Mouse (Mus musculus) intestine, embryonic 14.5 days (tissue): ENCODE data around the gene Fam107b. TPM values are rescaled to one million over a fixed set of nuclear protein-coding genes. Genes with fewer than 3 reads are reported as not detected.
A peak's percentile ranks its signal among the peaks of the same experiment; 100 is the strongest.
"Not testable (repeated sequence)": the region's sequence is repeated elsewhere in the genome, so short reads cannot be mapped to it uniquely, and the experiment has no call there.

ENCODE experiments used
- ATAC-seq: fragments of 200-750 bp; cut with Nextera tagmentation; replicated peaks from 2 replicates; pipeline ENCODE4 v1.8.0; 2017; ENCODE audit warnings: low read depth, moderate number of reproducible peaks, moderate TSS enrichment, moderate library complexity; ENCODE audit not compliant: low FRiP score, low TSS enrichment
- DNase-seq: peaks from one replicate; pipeline ENCODE4 v3.0.0-alpha.2; 2018; ENCODE audit warnings: low spot score
- H3K27ac ChIP-seq: fragments of 300-500 bp; sonication (generic); 2 replicates; pipeline ENCODE4 v1.5.1; 2014; ENCODE audit warnings: low read depth, mild to moderate bottlenecking, control low read depth
- H3K27me3 ChIP-seq: fragments of 300-500 bp; sonication (generic); replicated peaks from 2 replicates; pipeline ENCODE4 v1.6.1; 2014; ENCODE audit warnings: low read length, control low read depth; ENCODE audit not compliant: control insufficient read depth, insufficient read depth
- H3K36me3 ChIP-seq: fragments of 300-500 bp; sonication (generic); 2 replicates; pipeline ENCODE4 v1.6.1; 2014; ENCODE audit warnings: low read length, control low read depth; ENCODE audit not compliant: control insufficient read depth, insufficient read depth
- H3K4me1 ChIP-seq: fragments of 300-500 bp; sonication (generic); replicated peaks from 2 replicates; pipeline ENCODE4 v1.6.1; 2014; ENCODE audit warnings: low read length, control low read depth, mixed read lengths; ENCODE audit not compliant: control insufficient read depth, insufficient read depth
- H3K4me2 ChIP-seq: fragments of 300-500 bp; sonication (generic); 2 replicates; pipeline ENCODE4 v1.6.1; 2014; ENCODE audit warnings: low read length
- H3K4me3 ChIP-seq: fragments of 300-500 bp; sonication (generic); 2 replicates; pipeline ENCODE4 v1.5.1; 2014; ENCODE audit warnings: low read depth, low read length, control low read depth, mixed read lengths
- H3K9ac ChIP-seq: fragments of 300-500 bp; sonication (generic); 2 replicates; pipeline ENCODE4 v1.6.1; 2014; ENCODE audit warnings: mild to moderate bottlenecking, low read length
- H3K9me3 ChIP-seq: fragments of 300-500 bp; sonication (generic); 2 replicates; pipeline ENCODE4 v1.6.1; 2016; ENCODE audit warnings: low read length, control low read depth; ENCODE audit not compliant: control insufficient read depth
- WGBS: fragments of 180-500 bp; shearing (Covaris S2); extraction: QIAGEN DNeasy Blood & Tissue Kit; methylation state at CpG from one replicate; pipeline ENCODE4 v1.1.7; 2014; 5-methylcytosine and 5-hydroxymethylcytosine counted together
- polyA plus RNA-seq: library from polyadenylated mRNA; unstranded; fragments of >200 nt; fragmentation: Nextera tagmentation; extraction: Ambion mirVana; gene quantifications from 2 replicates; pipeline ENCODE4 v1.2.1, GENCODE M21; 2014

The Fam107b gene
- polyA plus RNA-seq, 1 experiment from 2014 or later, result 61.2 TPM

DNA sequence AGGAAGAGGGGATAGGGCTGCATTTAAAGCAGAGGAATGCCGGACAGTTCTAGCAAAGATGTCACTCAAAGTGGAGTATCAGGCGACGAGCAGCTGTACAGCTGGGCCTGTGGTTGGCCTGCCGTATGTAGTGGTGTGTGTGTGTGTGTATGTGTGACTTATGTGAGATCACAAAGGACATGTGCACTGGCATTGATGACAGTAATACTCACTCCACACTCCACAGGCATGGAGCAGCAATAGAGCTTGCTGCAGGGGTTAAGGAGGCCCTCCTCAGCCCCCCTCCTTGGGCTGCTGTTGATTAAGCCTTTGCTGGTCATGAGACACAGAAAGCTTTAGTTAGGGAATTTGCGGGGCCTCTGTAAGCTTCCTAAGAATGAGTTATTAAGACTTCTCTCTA, 147.0 kb downstream of the Fam107b start:
- Histone ChIP-seq H3K9me3 (no peaks in the 10 kb centered on the region), H3K27ac (no peak overlapping the region), H3K9ac (no peak overlapping the region), H3K4me2 (no peak overlapping the region), H3K4me1 (peaks cover 26% of the 10 kb centered on the region), H3K36me3 (no peaks in the 10 kb centered on the region), H3K27me3 (no peaks in the 10 kb centered on the region), H3K4me3 (no peak overlapping the region)
- ATAC-seq (no peak), DNase-seq (peak; percentile 47)
- WGBS, result 67% methylated on average over 5 of the region's 5 CpGs

DNA sequence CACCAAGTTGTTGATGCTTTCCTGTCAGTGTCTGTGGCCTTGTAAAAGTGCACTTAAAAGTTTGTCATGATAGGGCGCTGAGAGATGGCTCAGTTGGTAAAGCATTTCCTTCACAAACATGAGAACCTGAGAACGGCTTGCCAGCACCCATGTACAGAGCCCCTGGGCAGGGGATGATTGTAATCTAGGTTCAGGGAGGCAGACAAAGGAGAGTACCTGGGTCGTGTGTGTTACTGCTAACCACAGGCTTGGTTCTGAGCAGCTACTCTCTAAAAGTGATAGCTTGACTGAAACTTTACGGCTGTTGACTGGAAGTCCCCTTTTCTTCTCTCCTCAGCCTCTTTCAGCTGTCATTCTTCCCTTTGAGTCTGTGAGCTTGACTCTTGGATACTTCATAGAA, 147.6 kb downstream of the Fam107b start:
- no peak overlapping the region for H3K4me2 ChIP-seq
- peak; percentile 27 for DNase-seq
- no peaks in the 10 kb centered on the region for H3K9me3 ChIP-seq
- H3K27ac ChIP-seq, result no peak overlapping the region
- 72% methylated on average over 4 of the region's 4 CpGs for WGBS
- peaks cover 22% of the 10 kb centered on the region for H3K4me1 ChIP-seq
- no peaks in the 10 kb centered on the region for H3K27me3 ChIP-seq
- ATAC-seq, result no peak
- H3K4me3 ChIP-seq, result no peak overlapping the region
- H3K9ac ChIP-seq, result no peak overlapping the region
- no peaks in the 10 kb centered on the region for H3K36me3 ChIP-seq

DNA sequence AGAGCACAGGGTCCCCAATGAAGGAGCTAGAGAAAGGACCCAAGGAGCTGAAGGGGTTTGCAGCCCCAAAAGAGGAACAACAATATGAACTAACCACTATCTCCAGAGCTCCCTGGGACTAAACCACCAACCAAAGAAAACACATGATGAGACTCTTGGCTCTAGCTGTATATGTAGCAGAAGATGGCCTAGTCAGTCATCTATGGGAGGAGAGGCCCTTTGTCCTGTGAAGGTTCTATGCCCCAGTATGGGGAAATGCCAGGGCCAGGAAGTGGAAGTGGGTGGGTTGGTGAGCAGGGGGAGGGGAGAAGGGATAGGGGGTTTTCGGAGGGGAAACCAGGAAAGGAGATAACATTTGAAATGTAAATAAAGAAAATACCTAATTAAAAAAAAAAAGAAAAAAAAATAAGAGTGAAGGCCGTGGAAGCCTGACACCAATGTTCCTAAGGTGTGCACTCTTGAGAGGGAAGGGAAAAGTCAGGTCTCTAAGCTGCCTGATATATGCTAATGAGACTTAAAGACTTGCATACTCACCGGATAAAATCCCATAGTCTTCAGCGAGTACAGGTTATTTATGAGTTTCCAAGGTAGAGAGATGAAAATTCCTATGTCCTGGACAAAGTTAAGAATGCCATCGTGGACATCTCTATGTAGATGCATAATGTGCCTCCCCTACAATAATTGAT, 149.3 kb downstream of the Fam107b start:
- H3K9ac ChIP-seq, H3K4me2 ChIP-seq, H3K27me3 ChIP-seq, H3K36me3 ChIP-seq, ATAC-seq, H3K9me3 ChIP-seq, H3K27ac ChIP-seq, H3K4me3 ChIP-seq: not testable (repeated sequence)
- 83% methylated on average over 5 of the region's 5 CpGs for WGBS
- DNase-seq, result peak; percentile 12
- H3K4me1 ChIP-seq, result peaks cover 17% of the 10 kb centered on the region

DNA sequence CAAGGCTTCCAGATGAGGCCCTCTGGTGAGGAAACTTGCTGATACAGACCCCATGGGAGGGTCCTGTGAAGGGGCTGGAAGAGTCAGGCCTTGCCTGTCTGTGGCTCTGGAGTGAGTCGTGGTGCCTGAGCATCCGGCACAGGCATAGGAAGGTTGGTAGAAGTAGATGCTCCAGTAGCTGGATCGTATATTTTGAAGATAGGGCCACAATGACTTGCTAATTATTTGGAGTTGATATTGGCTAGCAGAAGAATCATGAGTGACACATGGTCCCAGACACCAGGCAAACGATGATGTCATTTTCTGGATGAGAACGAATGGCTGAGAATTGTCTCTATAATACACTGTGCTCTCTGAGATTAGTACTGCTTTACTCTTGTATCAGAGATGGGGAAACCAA, 150.8 kb downstream of the Fam107b start:
- Histone ChIP-seq H3K9ac (no peak overlapping the region), H3K4me3 (no peak overlapping the region), H3K4me2 (no peak overlapping the region), H3K27ac (no peak overlapping the region), H3K36me3 (no peaks in the 10 kb centered on the region), H3K27me3 (no peaks in the 10 kb centered on the region), H3K4me1 (peaks cover 7% of the 10 kb centered on the region), H3K9me3 (no peaks in the 10 kb centered on the region)
- 91% methylated on average over 5 of the region's 5 CpGs for WGBS
- ATAC-seq (no peak), DNase-seq (peak; percentile 29)

DNA sequence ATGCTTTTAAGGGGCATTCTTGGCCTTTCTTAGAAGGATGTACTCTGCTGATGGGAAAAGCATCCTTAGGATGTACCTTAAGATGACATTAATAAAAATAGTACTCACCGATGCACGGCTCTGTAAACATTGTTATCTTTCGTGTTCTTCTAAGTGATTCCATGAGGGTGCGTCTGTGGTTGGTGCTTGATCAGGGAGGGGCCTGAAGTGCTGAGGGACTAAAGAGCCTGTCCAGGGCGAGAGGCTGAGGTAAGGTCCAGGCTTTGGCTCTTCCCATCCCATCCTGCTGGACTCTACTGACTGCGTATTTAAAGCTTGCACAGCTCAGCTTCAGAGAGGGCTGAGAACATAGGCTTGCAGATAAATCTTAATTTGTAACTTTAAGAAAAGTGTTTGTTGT, 151.7 kb downstream of the Fam107b start:
- DNase-seq, result no peak
- Histone ChIP-seq H3K4me3 (no peak overlapping the region), H3K4me1 (peaks cover 14% of the 10 kb centered on the region), H3K36me3 (no peaks in the 10 kb centered on the region), H3K27ac (no peak overlapping the region), H3K4me2 (no peak overlapping the region), H3K27me3 (no peaks in the 10 kb centered on the region), H3K9me3 (no peaks in the 10 kb centered on the region), H3K9ac (no peak overlapping the region)
- WGBS, result 50% methylated on average over 6 of the region's 6 CpGs
- no peak for ATAC-seq

DNA sequence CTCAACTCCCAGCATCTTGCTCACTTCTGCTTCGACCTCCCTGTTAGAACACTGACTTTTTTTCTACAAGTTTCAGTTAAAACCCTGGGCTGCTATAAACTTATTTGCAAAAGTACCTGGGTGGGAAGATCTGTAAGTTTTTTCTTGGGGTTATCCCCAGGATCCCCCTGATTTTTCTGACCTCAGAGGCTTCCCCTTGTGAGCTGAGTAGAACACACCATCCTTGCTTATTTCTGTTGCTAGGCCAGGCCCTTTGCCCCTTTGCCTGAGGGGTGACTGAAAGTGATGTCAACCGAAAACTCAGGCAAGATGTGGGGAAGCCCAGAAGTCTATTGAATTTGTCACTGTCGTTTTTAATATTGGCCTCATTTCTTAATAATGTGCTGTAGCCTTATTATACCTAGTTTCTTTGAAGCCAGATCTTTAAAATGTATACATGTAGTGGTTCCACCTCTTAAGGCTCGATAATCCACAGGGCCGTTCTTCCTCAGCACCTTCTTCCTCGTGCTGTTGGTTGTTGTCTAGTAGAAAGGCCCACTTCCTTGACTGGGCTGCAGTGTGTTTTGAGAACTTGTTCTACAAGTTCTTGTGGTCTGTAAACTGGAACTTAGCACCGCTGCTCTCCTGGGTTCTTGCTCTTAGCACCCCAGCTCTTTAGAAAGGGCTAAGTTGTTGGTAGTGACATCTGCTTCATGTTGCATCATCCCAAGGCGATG, 153.3 kb downstream of the Fam107b start:
- H3K4me1 ChIP-seq, result peaks cover 20% of the 10 kb centered on the region
- DNase-seq (peak; percentile 29), ATAC-seq (no peak)
- H3K9ac ChIP-seq, result no peak overlapping the region
- H3K27me3 ChIP-seq, result no peaks in the 10 kb centered on the region
- H3K36me3 ChIP-seq, result no peaks in the 10 kb centered on the region
- H3K4me2 ChIP-seq, result no peak overlapping the region
- H3K9me3 ChIP-seq, result no peaks in the 10 kb centered on the region
- H3K27ac ChIP-seq, result no peak overlapping the region
- 84% methylated on average over 8 of the region's 8 CpGs for WGBS
- H3K4me3 ChIP-seq, result no peak overlapping the region

DNA sequence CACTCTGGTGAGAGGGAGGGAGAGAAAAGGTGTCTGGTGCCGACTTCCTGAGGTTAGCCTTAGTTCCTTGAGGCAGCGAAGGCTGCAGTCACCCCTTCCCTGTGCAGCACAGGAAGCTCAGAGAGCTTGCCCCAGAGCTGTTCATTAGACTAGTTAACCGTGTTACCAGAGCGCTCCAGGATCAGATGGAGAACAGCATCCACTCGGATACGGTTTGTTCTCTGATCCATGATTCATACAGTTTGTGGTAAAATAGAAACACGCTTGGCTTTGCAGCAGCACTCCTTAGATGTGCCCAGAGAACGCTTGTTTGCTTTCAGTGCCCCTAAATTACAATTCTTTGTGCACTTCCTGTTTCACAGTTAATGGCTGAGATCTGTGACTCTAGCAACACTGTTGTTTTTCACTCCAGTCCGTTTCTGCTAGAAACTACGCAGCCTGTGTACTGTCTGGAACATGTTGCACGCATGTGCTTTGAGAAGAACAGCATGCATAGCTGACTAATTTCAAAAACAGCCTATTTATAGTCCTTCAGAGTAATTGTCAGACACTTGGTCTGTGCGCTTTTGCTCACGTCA, 156.3 kb downstream of the Fam107b start:
- no peaks in the 10 kb centered on the region for H3K9me3 ChIP-seq
- no peak for ATAC-seq
- H3K4me2 ChIP-seq, result peak overlapping the region; percentile 25; the same call in 1 of the 2 replicates
- H3K27me3 ChIP-seq, result no peaks in the 10 kb centered on the region
- peaks cover 31% of the 10 kb centered on the region for H3K4me1 ChIP-seq
- H3K27ac ChIP-seq, result peak overlapping the region; percentile 38; the same call in 1 of the 2 replicates
- 47% methylated on average over 13 of the region's 13 CpGs for WGBS
- peak; percentile 52 for DNase-seq
- no peak overlapping the region for H3K4me3 ChIP-seq
- H3K9ac ChIP-seq, result no peak overlapping the region
- H3K36me3 ChIP-seq, result no peaks in the 10 kb centered on the region

DNA sequence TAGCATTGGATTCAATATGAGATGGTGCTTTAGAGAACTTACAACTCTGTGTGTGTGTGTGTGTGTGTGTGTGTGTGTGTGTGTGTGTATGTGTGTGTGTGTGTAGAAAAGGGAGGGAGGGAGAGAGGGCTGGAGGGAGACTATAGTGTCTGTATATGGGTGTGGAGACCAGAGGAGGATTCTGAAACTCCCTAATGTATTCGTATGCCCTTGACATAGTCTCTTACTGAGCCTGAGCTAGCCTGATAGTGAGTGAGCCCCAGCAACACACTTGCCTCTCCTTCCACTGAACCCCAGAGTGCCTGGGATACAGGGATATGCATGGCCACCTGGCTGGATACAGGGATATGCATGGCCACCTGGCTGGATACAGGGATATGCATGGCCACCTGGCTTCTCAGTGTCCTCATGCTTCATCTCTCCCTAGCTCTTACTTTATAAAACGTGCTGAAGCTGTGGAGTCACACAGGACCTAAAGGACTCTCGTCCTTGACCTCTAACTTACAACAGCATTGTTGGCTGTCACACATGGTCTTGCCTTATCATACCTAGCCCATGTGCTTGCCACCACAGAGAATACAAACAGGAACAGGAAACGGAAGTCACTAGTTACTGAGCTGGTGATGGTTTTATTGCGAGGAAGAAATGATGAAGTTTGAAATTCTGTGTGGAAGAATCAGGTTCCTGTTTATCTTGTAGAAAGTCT, 157.1 kb downstream of the Fam107b start:
- H3K9ac ChIP-seq, result no peak overlapping the region
- peaks cover 31% of the 10 kb centered on the region for H3K4me1 ChIP-seq
- H3K27me3 ChIP-seq, result no peaks in the 10 kb centered on the region
- H3K36me3 ChIP-seq, result no peaks in the 10 kb centered on the region
- 65% methylated on average over 5 of the region's 5 CpGs for whole genome bisulfite sequencing
- no peaks in the 10 kb centered on the region for H3K9me3 ChIP-seq
- no peak overlapping the region for H3K4me2 ChIP-seq
- H3K4me3 ChIP-seq, result no peak overlapping the region
- ATAC-seq (no peak), DNase-seq (peak; percentile 28)
- no peak overlapping the region; the same call in 1 of the 2 replicates for H3K27ac ChIP-seq
